Comparison of ENCODE assay signal across 10 mouse cellular contexts in the genomic region with DNA sequence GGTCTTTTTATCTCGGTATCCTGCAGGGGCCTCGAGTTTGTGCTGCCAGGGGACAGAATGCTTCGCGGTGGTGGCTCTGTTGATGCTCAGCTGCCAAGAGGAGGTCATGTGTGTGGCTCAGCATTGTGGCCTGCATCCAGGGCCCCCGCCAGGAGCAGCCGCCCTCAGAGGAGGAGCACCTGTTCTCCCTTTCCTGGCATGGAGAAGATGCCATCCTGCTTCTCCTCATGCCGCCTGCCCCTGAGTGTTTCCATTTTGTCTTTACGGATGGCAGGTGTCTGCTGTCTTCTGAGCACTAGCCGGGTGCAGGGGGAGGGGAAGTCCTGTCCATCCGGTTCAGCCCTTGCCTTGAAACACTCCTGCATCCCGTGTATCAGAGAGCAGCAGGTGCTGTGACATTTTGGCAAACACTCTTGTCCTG.
DNase-seq lines count a peak whose midpoint lies in the region; ATAC-seq and TF ChIP-seq lines count a peak whose summit lies in the region.
"Had no signal": no experiment of that assay in that cellular context is flagged by ENCODE, and none has a peak within 500 bp of the region (broad histone marks: within the 10 kb centered on the region; RNA-seq: fewer than 3 reads in every experiment).

No protein-coding gene starts in this region.

- TF ChIP-seq EP300 in heart, postnatal 0 days (IDR thresholded peaks at IDR 0.05; ENCODE audit: low read depth), result no peak

- no peak overlapping the region for H3K9ac ChIP-seq in heart, postnatal 0 days (replicated peaks; ENCODE audit: low read depth, low read length)
- no peak overlapping the region for H3K9ac ChIP-seq in forebrain, embryonic 16.5 days (replicated peaks; ENCODE audit: low read depth, low read length)
- H3K9ac ChIP-seq in midbrain, embryonic 15.5 days, result no peak overlapping the region

- ATAC-seq in heart, postnatal 0 days (ENCODE audit: insufficient read depth, low read depth), result peak; percentile 36; the same call in 1 of the 2 replicates
- peak; percentile 98 for ATAC-seq in cerebellum, adult (ENCODE audit: insufficient number of reproducible peaks, low FRiP score, low TSS enrichment)
- peak; percentile 65 for ATAC-seq in forebrain, embryonic 16.5 days
- peak; percentile 72 for ATAC-seq in midbrain, embryonic 15.5 days (replicated peaks)

- H3K4me1 ChIP-seq in heart, postnatal 0 days (ENCODE audit: control insufficient read depth, insufficient read depth), result no peaks in the 10 kb centered on the region
- H3K4me1 ChIP-seq in forebrain, embryonic 16.5 days (replicated peaks; ENCODE audit: control insufficient read depth, insufficient read depth, low read length), result peaks cover 7% of the 10 kb centered on the region
- peaks cover 11% of the 10 kb centered on the region; the same call in 1 of the 2 replicates for H3K4me1 ChIP-seq in midbrain, embryonic 15.5 days
- H3K4me1 ChIP-seq: limb, embryonic 10.5 days had no signal

- no peak overlapping the region for H3K4me3 ChIP-seq in heart, postnatal 0 days (ENCODE audit: low read depth, low read length)
- H3K4me3 ChIP-seq in forebrain, embryonic 16.5 days (replicated peaks; ENCODE audit: low read length), result no peak overlapping the region
- H3K4me3 ChIP-seq in midbrain, embryonic 15.5 days, result no peak overlapping the region
- H3K4me3 ChIP-seq: heart, adult 2 months; limb, embryonic 10.5 days had no signal

- H3K27ac ChIP-seq in heart, postnatal 0 days (ENCODE audit: low read depth), result no peak overlapping the region
- no peak overlapping the region for H3K27ac ChIP-seq in forebrain, embryonic 16.5 days (ENCODE audit: low read length)
- no peak overlapping the region for H3K27ac ChIP-seq in midbrain, embryonic 15.5 days
- H3K27ac ChIP-seq: heart, adult 2 months; limb, embryonic 10.5 days had no signal

- no peaks in the 10 kb centered on the region for H3K36me3 ChIP-seq in heart, postnatal 0 days (replicated peaks; ENCODE audit: control insufficient read depth, insufficient read depth, low read length)
- no peaks in the 10 kb centered on the region for H3K36me3 ChIP-seq in forebrain, embryonic 16.5 days (ENCODE audit: control insufficient read depth, insufficient read depth)
- H3K36me3 ChIP-seq in midbrain, embryonic 15.5 days (replicated peaks), result no peaks in the 10 kb centered on the region
- H3K36me3 ChIP-seq: limb, embryonic 10.5 days had no signal

- no peak for DNase-seq in heart, postnatal 0 days (ENCODE audit: low spot score)
- DNase-seq in heart, adult 18-20 months, result no peak
- no peak for DNase-seq in thymus, postnatal 25 days
- DNase-seq in adrenal gland, postnatal 10 days, result no peak
- DNase-seq in gastrocnemius, adult 18-20 months (ENCODE audit: low spot score), result no peak

- no peak for TF ChIP-seq CTCF in heart, postnatal 0 days (IDR thresholded peaks at IDR 0.05; ENCODE audit: low read depth)

- WGBS in heart, postnatal 0 days, result 29% methylated on average over 11 of the region's 11 CpGs
- WGBS in forebrain, embryonic 16.5 days, result 39% methylated on average over 11 of the region's 11 CpGs
- WGBS in midbrain, embryonic 15.5 days, result 54% methylated on average over 11 of the region's 11 CpGs

- no peaks in the 10 kb centered on the region for H3K9me3 ChIP-seq in heart, postnatal 0 days (replicated peaks; ENCODE audit: control insufficient read depth, low read length)
- no peaks in the 10 kb centered on the region for H3K9me3 ChIP-seq in forebrain, embryonic 16.5 days (ENCODE audit: control insufficient read depth, low read length)
- H3K9me3 ChIP-seq in midbrain, embryonic 15.5 days, result no peaks in the 10 kb centered on the region
- H3K9me3 ChIP-seq: limb, embryonic 10.5 days had no signal

- no peak overlapping the region for H3K4me2 ChIP-seq in heart, postnatal 0 days (ENCODE audit: low read depth, low read length)
- H3K4me2 ChIP-seq in forebrain, embryonic 16.5 days (ENCODE audit: low read length), result peak overlapping the region; percentile 5; the same call in 1 of the 2 replicates
- H3K4me2 ChIP-seq in midbrain, embryonic 15.5 days, result 0 out of 2 replicates have a peak overlapping the region, but pooled peaks have one; percentile 12

- no peaks in the 10 kb centered on the region for H3K27me3 ChIP-seq in heart, postnatal 0 days (ENCODE audit: control insufficient read depth, insufficient read depth, low read length)
- no peaks in the 10 kb centered on the region for H3K27me3 ChIP-seq in forebrain, embryonic 16.5 days (replicated peaks; ENCODE audit: control insufficient read depth, insufficient read depth, low read length)
- H3K27me3 ChIP-seq in midbrain, embryonic 15.5 days (replicated peaks), result no peaks in the 10 kb centered on the region

Comparison
In these comparisons a context has a peak if more than half of its experiments do, and no peak if none do; other contexts are left out.
1. ATAC-seq: peak in every context shown above with its lines; median percentile 98 in cerebellum, adult; 72 in midbrain, embryonic 15.5 days; 65 in forebrain, embryonic 16.5 days; 36 in heart, postnatal 0 days.